Comparison of ENCODE assay signal across 8 mouse cellular contexts in genomic region chr9:46392641-46393321, GRCm38 (mm10).
DNase-seq lines count a peak whose midpoint lies in the region; ATAC-seq and TF ChIP-seq lines count a peak whose summit lies in the region.

No protein-coding gene starts in this region.

- WGBS in heart, adult 2 months, result 7% methylated on average over 23 of the region's 23 CpGs
- 7% methylated on average over 23 of the region's 23 CpGs for WGBS in heart, embryonic 12.5 days
- WGBS in liver, embryonic 14.5 days (ENCODE audit: insufficient replicate concordance), result 8% methylated on average over 23 of the region's 23 CpGs
- 7% methylated on average over 23 of the region's 23 CpGs for WGBS in neural tube, embryonic 14.5 days

- H3K36me3 ChIP-seq in heart, adult 2 months (ENCODE audit: control insufficient read depth, insufficient read depth, low read length), result no peaks in the 10 kb centered on the region
- H3K36me3 ChIP-seq in heart, embryonic 12.5 days, result no peaks in the 10 kb centered on the region
- no peaks in the 10 kb centered on the region for H3K36me3 ChIP-seq in liver, embryonic 14.5 days (replicated peaks; ENCODE audit: control insufficient read depth, insufficient read depth, low read depth)
- H3K36me3 ChIP-seq in neural tube, embryonic 14.5 days (ENCODE audit: control insufficient read depth, insufficient read depth, low read length), result no peaks in the 10 kb centered on the region

- intact Hi-C loops in heart, adult 2 months (cut with DNase I), result loop anchor here (5.0 to 10.0 kb wide), 2 partner anchors 422 to 1305 kb away; no protein-coding TSS in a partner anchor
- intact Hi-C loops in gastrocnemius, adult 2 months (cut with DNase I), result no loop called here

- no peak overlapping the region for H3K4me3 ChIP-seq in heart, adult 2 months
- no peak overlapping the region for H3K4me3 ChIP-seq in heart, embryonic 12.5 days
- H3K4me3 ChIP-seq in gastrocnemius, adult 2 months, result no peak overlapping the region
- no peak overlapping the region for H3K4me3 ChIP-seq in liver, embryonic 14.5 days (ENCODE audit: insufficient read depth in 1 of 2, low read depth in 2 of 2, low read length in 2 of 2)
- no peak overlapping the region for H3K4me3 ChIP-seq in neural tube, embryonic 14.5 days (ENCODE audit: low read depth, low read length)

- H3K4me1 ChIP-seq in heart, adult 2 months (ENCODE audit: control insufficient read depth, insufficient read depth, low read length), result no peaks in the 10 kb centered on the region
- peaks cover 10% of the 10 kb centered on the region; the same call in 1 of the 2 replicates for H3K4me1 ChIP-seq in heart, embryonic 12.5 days (replicated peaks)
- H3K4me1 ChIP-seq in liver, embryonic 14.5 days (replicated peaks; ENCODE audit: control insufficient read depth in 2 of 2, insufficient read depth in 2 of 2, low read length in 1 of 2), result no peaks in the 10 kb centered on the region
- peaks cover 14% of the 10 kb centered on the region for H3K4me1 ChIP-seq in neural tube, embryonic 14.5 days (ENCODE audit: control insufficient read depth, insufficient read depth, low read length)

- no peak overlapping the region for H3K9ac ChIP-seq in heart, adult 2 months (ENCODE audit: low read depth, low read length)
- H3K9ac ChIP-seq in heart, embryonic 12.5 days, result no peak overlapping the region
- H3K9ac ChIP-seq in liver, embryonic 14.5 days (replicated peaks), result no peak overlapping the region
- no peak overlapping the region for H3K9ac ChIP-seq in neural tube, embryonic 14.5 days (replicated peaks; ENCODE audit: low read depth, low read length)

- peak; percentile 99 for TF ChIP-seq CTCF in heart, adult 2 months (IDR thresholded peaks at IDR 0.05)
- peak; percentile 91 for TF ChIP-seq CTCF in gastrocnemius, adult 2 months (IDR thresholded peaks at IDR 0.05)
- TF ChIP-seq CTCF in liver, embryonic 14.5 days (IDR thresholded peaks at IDR 0.05; ENCODE audit: low read depth), result peak; percentile 83

- H3K4me2 ChIP-seq in heart, embryonic 12.5 days, result no peak overlapping the region
- no peak overlapping the region for H3K4me2 ChIP-seq in liver, embryonic 14.5 days (ENCODE audit: low read depth)
- no peak overlapping the region for H3K4me2 ChIP-seq in neural tube, embryonic 14.5 days (ENCODE audit: low read depth, low read length)

- DNase-seq in heart, adult 2 months, result peak; percentile 38 to 71
- DNase-seq in cerebellum, postnatal 10 days, result peak; percentile 88 to 91
- peak; percentile 41 for DNase-seq in gastrocnemius, adult 2 months
- peak; percentile 26 to 69 for DNase-seq in kidney, adult 8-10 months
- DNase-seq in liver, embryonic 14.5 days (ENCODE audit: low read depth in 3 of 3, low spot score in 3 of 3), result no peak
- DNase-seq in thymus, postnatal 4 days, result peak; percentile 76

- no peaks in the 10 kb centered on the region; the same call in 1 of the 2 replicates for H3K27me3 ChIP-seq in heart, adult 2 months (ENCODE audit: control insufficient read depth, insufficient read depth, low read length)
- H3K27me3 ChIP-seq in heart, embryonic 12.5 days (replicated peaks), result peaks cover 91% of the 10 kb centered on the region
- H3K27me3 ChIP-seq in liver, embryonic 14.5 days (ENCODE audit: control insufficient read depth, insufficient read depth, low read length), result no peaks in the 10 kb centered on the region
- no peaks in the 10 kb centered on the region for H3K27me3 ChIP-seq in neural tube, embryonic 14.5 days (ENCODE audit: control insufficient read depth, insufficient read depth, low read length)

- ATAC-seq in heart, embryonic 12.5 days (ENCODE audit: insufficient number of reproducible peaks, low FRiP score), result no peak
- no peak for ATAC-seq in liver, embryonic 14.5 days (ENCODE audit: insufficient read depth)
- peak; percentile 48; the same call in 1 of the 2 replicates for ATAC-seq in neural tube, embryonic 14.5 days (ENCODE audit: low read depth)

- TF ChIP-seq POLR2A in heart, adult 2 months (IDR thresholded peaks at IDR 0.05; ENCODE audit: insufficient read depth, low read depth, low read length), result no peak

- no peak for TF ChIP-seq EP300 in heart, adult 2 months (IDR thresholded peaks at IDR 0.05; ENCODE audit: insufficient read depth, low read depth, low read length)
- no peak for TF ChIP-seq EP300 in liver, embryonic 14.5 days (IDR thresholded peaks at IDR 0.05; ENCODE audit: low read depth)

- no peaks in the 10 kb centered on the region for H3K9me3 ChIP-seq in heart, embryonic 12.5 days (replicated peaks)
- no peaks in the 10 kb centered on the region for H3K9me3 ChIP-seq in liver, embryonic 14.5 days (ENCODE audit: control insufficient read depth, low read length)
- H3K9me3 ChIP-seq in neural tube, embryonic 14.5 days (ENCODE audit: control insufficient read depth, low read length), result no peaks in the 10 kb centered on the region

- no peaks in the 10 kb centered on the region for H3K79me2 ChIP-seq in heart, adult 2 months (replicated peaks; ENCODE audit: control insufficient read depth, insufficient read depth, low read length)

- no peak overlapping the region for H3K27ac ChIP-seq in heart, adult 2 months
- no peak overlapping the region for H3K27ac ChIP-seq in heart, embryonic 12.5 days (ENCODE audit: poor library complexity, severe bottlenecking)
- H3K27ac ChIP-seq in gastrocnemius, adult 2 months, result no peak overlapping the region
- H3K27ac ChIP-seq in liver, embryonic 14.5 days, result no peak overlapping the region
- H3K27ac ChIP-seq in neural tube, embryonic 14.5 days (ENCODE audit: low read depth, low read length), result no peak overlapping the region

Comparison
In these comparisons a context has a peak if more than half of its experiments do, and no peak if none do; other contexts are left out.
1. DNase-seq: peak in heart, adult 2 months (2 of 2), cerebellum, postnatal 10 days (2 of 2), gastrocnemius, adult 2 months (single experiment), kidney, adult 8-10 months (2 of 2) and thymus, postnatal 4 days (single experiment); none in liver, embryonic 14.5 days (0 of 3).
2. Peak in every context shown above with its lines, with median percentiles within 50 percentile points of each other: CTCF ChIP-seq.